Mouse (Mus musculus) MEL (cell line): ENCODE measurements around the gene Samd4. TPM values are rescaled to one million over a fixed set of nuclear protein-coding genes. Genes with fewer than 3 reads are reported as not detected.

Experiments
- DNase-seq: peaks from one replicate; pipeline ENCODE4 v3.0.0; 2011; ENCODE audit warnings: low read depth, low spot score
- H3K27ac ChIP-seq: 2 replicates; pipeline ENCODE4 v1.5.1; 2012; ENCODE audit warnings: low read depth, mild to moderate bottlenecking, control low read depth, low read length, moderate library complexity; ENCODE audit not compliant: control insufficient read depth
- H3K27me3 ChIP-seq, 2 experiments: fragments of 150-350 bp in 1 of 2; sonication (generic) in 1 of 2; 2 replicates each; pipeline ENCODE4 v1.6.1; 2012; ENCODE audit warnings: low read length in 2 of 2, mild to moderate bottlenecking in 2 of 2, improper control_type of control experiment in 1 of 2, moderate library complexity in 1 of 2; ENCODE audit not compliant: insufficient read depth in 2 of 2, control insufficient read depth in 1 of 2
- H3K36me3 ChIP-seq, 2 experiments: 2 replicates each; pipeline ENCODE4 v1.6.1; 2012 to 2014; ENCODE audit warnings: low read length in 2 of 2, improper control_type of control experiment in 1 of 2, inconsistent platforms in 1 of 2, mild to moderate bottlenecking in 1 of 2; ENCODE audit not compliant: insufficient read depth in 2 of 2, control insufficient read depth in 1 of 2
- H3K4me1 ChIP-seq, 2 experiments: fragments of 150-350 bp in 1 of 2; sonication (generic) in 1 of 2; 2 replicates each; pipeline ENCODE4 v1.6.1; 2012; ENCODE audit warnings: low read length in 2 of 2, improper control_type of control experiment in 1 of 2, mild to moderate bottlenecking in 1 of 2; ENCODE audit not compliant: insufficient read depth in 2 of 2, control insufficient read depth in 1 of 2
- H3K4me3 ChIP-seq, 2 experiments: fragments of 150-350 bp in 1 of 2; sonication (generic) in 1 of 2; 2 replicates each; pipeline ENCODE4 v1.5.1; 2012; ENCODE audit warnings: low read depth in 2 of 2, low read length in 2 of 2, mild to moderate bottlenecking in 2 of 2, moderate library complexity in 2 of 2, control low read depth in 1 of 2, improper control_type of control experiment in 1 of 2; ENCODE audit not compliant: control insufficient read depth in 1 of 2, insufficient read depth in 1 of 2
- H3K79me2 ChIP-seq: 2 replicates; pipeline ENCODE4 v1.6.1; 2012; ENCODE audit warnings: mild to moderate bottlenecking, low read length, moderate library complexity; ENCODE audit not compliant: control insufficient read depth, poor library complexity, insufficient read depth
- H3K9ac ChIP-seq: 2 replicates; pipeline ENCODE4 v1.6.1; 2012; ENCODE audit warnings: low read depth, mild to moderate bottlenecking, control low read depth, low read length, moderate library complexity; ENCODE audit not compliant: control insufficient read depth, poor library complexity, severe bottlenecking
- H3K9me3 ChIP-seq: fragments of 150-350 bp; sonication (generic); replicated peaks from 2 replicates; pipeline ENCODE4 v1.6.1; 2012; ENCODE audit warnings: mild to moderate bottlenecking, low read length, improper control_type of control experiment, moderate library complexity; ENCODE audit not compliant: insufficient read depth
- BHLHE40 ChIP-seq: IDR thresholded peaks from 2 replicates; pipeline ENCODE4 v1.6.1; 2012; ENCODE audit warnings: low read depth, mild to moderate bottlenecking, inconsistent platforms, low read length, improper control_type of control experiment, borderline replicate concordance
- CHD1 ChIP-seq: IDR thresholded peaks from 2 replicates; pipeline ENCODE4 v1.6.1; 2012; ENCODE audit warnings: low read depth, mild to moderate bottlenecking, inconsistent platforms, low read length, improper control_type of control experiment
- E2F4 ChIP-seq: IDR thresholded peaks from 2 replicates; pipeline ENCODE4 v1.6.1; 2011; ENCODE audit warnings: low read depth, low read length, improper control_type of control experiment, borderline replicate concordance
- EP300 ChIP-seq, 2 experiments: IDR thresholded peaks; 2 replicates each; pipeline ENCODE4 v1.6.1; 2011; ENCODE audit warnings: improper control_type of control experiment in 2 of 2, low read length in 2 of 2, low read depth in 1 of 2, mild to moderate bottlenecking in 1 of 2
- GABPA ChIP-seq: IDR thresholded peaks from 2 replicates; pipeline ENCODE4 v1.6.1; 2012; ENCODE audit warnings: low read depth, mild to moderate bottlenecking, inconsistent platforms, low read length, improper control_type of control experiment, moderate library complexity
- KAT2A ChIP-seq: conservative IDR thresholded peaks from 2 replicates; pipeline ENCODE4 v1.6.1; 2012; ENCODE audit warnings: low read depth, low read length, improper control_type of control experiment, inconsistent platforms
- MEF2A ChIP-seq: IDR thresholded peaks from 2 replicates; pipeline ENCODE4 v1.6.1; 2014; ENCODE audit warnings: low read depth, mild to moderate bottlenecking, inconsistent platforms, low read length, improper control_type of control experiment; ENCODE audit not compliant: poor library complexity, insufficient replicate concordance, severe bottlenecking; ENCODE audit errors: extremely low read depth
- MXI1 ChIP-seq: IDR thresholded peaks from 2 replicates; pipeline ENCODE4 v1.6.1; 2011; ENCODE audit warnings: mild to moderate bottlenecking, low read depth, low read length, improper control_type of control experiment
- POLR2AphosphoS2 ChIP-seq: IDR thresholded peaks from 2 replicates; pipeline ENCODE4 v1.6.1; 2011; ENCODE audit warnings: low read length, improper control_type of control experiment
- RAD21 ChIP-seq: IDR thresholded peaks from 2 replicates; pipeline ENCODE4 v1.6.1; 2011; ENCODE audit warnings: mild to moderate bottlenecking, low read depth, low read length, improper control_type of control experiment
- TBP ChIP-seq: IDR thresholded peaks from 2 replicates; pipeline ENCODE4 v1.8.0; 2011; ENCODE audit warnings: low read depth, low read length, improper control_type of control experiment
- TCF12 ChIP-seq: IDR thresholded peaks from 2 replicates; pipeline ENCODE4 v1.6.1; 2014; ENCODE audit warnings: low read depth, mild to moderate bottlenecking, inconsistent platforms, low read length, improper control_type of control experiment, moderate library complexity
- UBTF ChIP-seq: IDR thresholded peaks from 2 replicates; pipeline ENCODE4 v1.6.1; 2012; ENCODE audit warnings: low read depth, mild to moderate bottlenecking, inconsistent platforms, low read length, improper control_type of control experiment, moderate library complexity, borderline replicate concordance; ENCODE audit not compliant: insufficient read depth
- ZC3H11A ChIP-seq: IDR thresholded peaks from 2 replicates; pipeline ENCODE4 v1.6.1; 2012; ENCODE audit warnings: low read depth, mild to moderate bottlenecking, inconsistent platforms, low read length, improper control_type of control experiment
- ZKSCAN1 ChIP-seq: IDR thresholded peaks from 2 replicates; pipeline ENCODE4 v1.6.1; 2012; ENCODE audit warnings: low read depth, mild to moderate bottlenecking, inconsistent platforms, low read length, improper control_type of control experiment, moderate library complexity
- ZMIZ1 ChIP-seq: IDR thresholded peaks from 2 replicates; pipeline ENCODE4 v1.6.1; 2012; ENCODE audit warnings: low read depth, mild to moderate bottlenecking, inconsistent platforms, low read length, improper control_type of control experiment, moderate library complexity
- ZNF384 ChIP-seq: IDR thresholded peaks from 2 replicates; pipeline ENCODE4 v1.6.1; 2012; ENCODE audit warnings: low read depth, mild to moderate bottlenecking, inconsistent platforms, low read length, improper control_type of control experiment
- polyA plus RNA-seq, 2 experiments: library from polyadenylated mRNA; stranded (reverse) in 1 of 2; unstranded in 1 of 2; fragments of >175 nt in 1 of 2; fragments of >200 nt in 1 of 2; gene quantifications; 2 replicates each; pipeline versions ENCODE4 v1.2.1 to v1.2.4; 2012; ENCODE audit warnings: low replicate concordance in 2 of 2, low read depth in 1 of 2; ENCODE audit not compliant: insufficient read length in 2 of 2, insufficient read depth in 1 of 2, missing spikeins in 1 of 2
- total RNA-seq: library from RNA; depleted of rRNA; stranded (reverse); fragments of 300-350 nt; gene quantifications from 2 replicates; pipeline ENCODE4 v1.2.3, GENCODE M21; 2012

The Samd4 gene
- total and polyA plus RNA-seq, 3 experiments, result 0.04 to 0.08 TPM; not detected in 1

DNA sequence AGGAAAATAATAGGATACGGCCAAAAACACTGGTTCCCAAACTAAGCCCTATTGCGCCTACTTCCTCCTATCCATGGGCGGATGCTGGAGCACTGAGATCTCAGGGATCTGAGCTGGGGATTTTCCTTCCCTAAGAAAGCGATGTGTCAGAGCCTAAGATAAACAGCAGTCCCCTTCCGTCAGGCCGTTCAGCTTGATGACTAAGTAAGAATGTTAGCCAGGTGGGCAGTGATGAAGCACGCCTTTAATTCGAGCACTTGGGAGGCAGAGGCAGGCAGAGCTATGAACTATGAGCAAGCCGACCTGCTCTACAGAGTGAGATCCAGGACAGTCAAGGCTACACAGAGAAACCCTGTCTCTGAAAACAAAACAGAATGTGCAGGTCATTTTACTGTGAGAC lies 140.9 kb downstream of the Samd4 start:
- TF ChIP-seq ZMIZ1 (no peak), CHD1 (no peak), MEF2A (no peak), BHLHE40 (no peak), MXI1 (no peak), EP300 (IDR thresholded peaks at IDR 0.05; ENCODE audit: low read depth in 1 of 2, low read length in 2 of 2) (no peak), GABPA (no peak), RAD21 (no peak), KAT2A (no peak), TCF12 (no peak), TBP (no peak), ZKSCAN1 (no peak), E2F4 (no peak), POLR2AphosphoS2 (no peak), UBTF (no peak), ZC3H11A (no peak), ZNF384 (no peak)
- Histone ChIP-seq H3K4me1 (no peaks in the 10 kb centered on the region), H3K27ac (no peak overlapping the region), H3K9ac (no peak overlapping the region), H3K79me2 (no peaks in the 10 kb centered on the region), H3K36me3 (no peaks in the 10 kb centered on the region), H3K27me3 (peaks cover 0 to 1% of the 10 kb centered on the region in 2 experiments; a peak in 2 of 4 replicates), H3K9me3 (no peaks in the 10 kb centered on the region), H3K4me3 (no peak overlapping the region)
- no peak for DNase-seq

DNA sequence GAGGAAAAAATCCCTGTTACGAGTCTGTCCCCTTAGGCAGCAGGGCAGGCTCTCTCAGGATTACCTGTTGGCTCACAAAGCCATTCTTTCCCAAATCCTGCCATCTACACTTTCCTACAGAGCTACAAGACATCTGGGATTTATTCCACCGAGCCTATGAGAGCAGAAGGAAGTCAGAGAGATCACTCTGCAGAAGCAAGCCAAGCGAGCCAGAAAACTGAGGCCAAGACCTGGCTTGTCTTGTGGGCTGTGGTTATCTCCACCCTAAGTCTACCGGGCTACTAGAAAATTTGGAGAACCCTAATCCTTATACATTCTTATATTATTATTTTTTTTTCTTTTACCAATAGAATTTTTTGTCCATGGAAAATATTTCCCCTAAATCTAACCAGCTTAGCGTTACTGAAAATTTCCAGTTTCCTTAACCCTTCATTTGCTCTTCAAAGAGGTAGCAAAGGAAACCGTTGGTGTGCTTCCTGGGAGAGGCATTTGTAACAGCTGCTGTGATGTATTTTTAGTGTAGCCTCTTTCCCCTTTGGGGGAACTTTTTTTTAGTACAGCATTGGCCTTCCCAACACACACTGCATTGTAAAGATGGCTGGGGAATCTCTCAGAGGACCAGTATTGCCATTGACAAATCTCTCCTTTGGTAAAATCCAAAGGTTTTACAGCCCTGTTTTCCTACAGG lies 144.9 kb downstream of the Samd4 start:
- Histone ChIP-seq H3K9ac (no peak overlapping the region), H3K79me2 (no peaks in the 10 kb centered on the region), H3K4me3 (no peak overlapping the region), H3K4me1 (no peaks in the 10 kb centered on the region), H3K36me3 (no peaks in the 10 kb centered on the region), H3K9me3 (no peaks in the 10 kb centered on the region), H3K27me3 (peaks cover 0 to 2% of the 10 kb centered on the region in 2 experiments; a peak in 3 of 4 replicates), H3K27ac (no peak overlapping the region)
- TF ChIP-seq CHD1, result no peak
- DNase-seq, result no peak
